Mouse (Mus musculus): ENCODE data around the gene Elfn2. TPM values are rescaled to one million over a fixed set of nuclear protein-coding genes. Genes with fewer than 3 reads are reported as not detected.

Gene Elfn2
- polyA plus RNA-seq, 1 experiment from 2014 or later, result 0.21 TPM

- H3K4me1 ChIP-seq, result 0 out of 2 replicates have a peak, but pooled peaks cover 5% of the 10 kb centered on the region
- no peak overlapping the region for H3K9ac ChIP-seq
- WGBS, result 34% methylated on average over 7 of the region's 7 CpGs
- H3K27ac ChIP-seq (replicated peaks), result no peak overlapping the region
- H3K4me2 ChIP-seq (replicated peaks), result no peak overlapping the region
- H3K36me3 ChIP-seq, result no peaks in the 10 kb centered on the region
- no peak for ATAC-seq (ENCODE audit: insufficient number of reproducible peaks, low FRiP score, low TSS enrichment, low read depth)
- no peak overlapping the region for H3K4me3 ChIP-seq (replicated peaks)
- H3K27me3 ChIP-seq, result 0 out of 2 replicates have a peak, but pooled peaks cover 4% of the 10 kb centered on the region
- no peaks in the 10 kb centered on the region for H3K9me3 ChIP-seq (replicated peaks)
Observed at GRCm38 (mm10) chr15:78635231-78635630, 83.3 kb downstream of the Elfn2 start.

DNA sequence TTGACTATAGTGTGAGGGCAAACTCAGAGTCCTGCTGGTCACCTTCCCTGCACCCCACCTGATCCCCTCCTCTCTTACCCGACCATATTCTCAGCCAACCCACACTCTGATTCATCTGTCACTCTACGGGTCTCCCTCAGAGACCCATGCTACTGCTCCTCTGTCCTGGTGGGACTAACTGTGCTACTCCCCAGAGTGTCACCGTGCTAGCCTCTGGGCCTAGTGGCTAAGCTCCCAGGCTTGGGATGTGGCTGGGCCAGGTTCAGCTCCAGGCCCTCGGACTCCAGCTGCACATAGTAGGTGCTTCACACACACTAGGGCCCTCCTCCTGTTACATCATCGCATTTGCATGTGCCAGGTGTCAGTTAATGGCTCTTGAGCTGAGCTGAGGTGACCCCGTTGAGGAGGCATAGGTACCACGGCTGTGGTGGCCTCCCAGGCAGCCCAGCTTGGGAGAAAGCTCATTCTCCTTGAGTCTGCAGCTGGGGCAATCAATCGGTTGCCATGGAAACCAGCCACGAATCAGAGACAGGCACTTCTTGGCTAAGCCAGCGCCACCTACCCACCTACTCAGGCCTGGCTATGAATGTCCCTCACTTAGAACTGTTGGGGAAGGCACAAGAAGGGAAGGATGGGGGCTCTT lies 84.4 kb downstream of the Elfn2 start:
- no peak overlapping the region for H3K4me2 ChIP-seq (replicated peaks)
- no peak overlapping the region for H3K27ac ChIP-seq (replicated peaks)
- ATAC-seq (ENCODE audit: insufficient number of reproducible peaks, low FRiP score, low TSS enrichment, low read depth), result no peak
- WGBS, result 35% methylated on average over 10 of the region's 10 CpGs
- 0 out of 2 replicates have a peak, but pooled peaks cover 5% of the 10 kb centered on the region for H3K4me1 ChIP-seq
- no peaks in the 10 kb centered on the region for H3K36me3 ChIP-seq
- H3K27me3 ChIP-seq, result 0 out of 2 replicates have a peak, but pooled peaks cover 4% of the 10 kb centered on the region
- H3K4me3 ChIP-seq (replicated peaks), result no peak overlapping the region
- H3K9ac ChIP-seq, result no peak overlapping the region
- no peaks in the 10 kb centered on the region for H3K9me3 ChIP-seq (replicated peaks)

- Histone ChIP-seq H3K27ac (replicated peaks) (no peak overlapping the region), H3K27me3 (0 out of 2 replicates have a peak, but pooled peaks cover 4% of the 10 kb centered on the region), H3K36me3 (no peaks in the 10 kb centered on the region), H3K4me1 (0 out of 2 replicates have a peak, but pooled peaks cover 2% of the 10 kb centered on the region), H3K9me3 (replicated peaks) (no peaks in the 10 kb centered on the region), H3K4me3 (replicated peaks) (no peak overlapping the region), H3K4me2 (replicated peaks) (no peak overlapping the region), H3K9ac (no peak overlapping the region)
- no peak for ATAC-seq (ENCODE audit: insufficient number of reproducible peaks, low FRiP score, low TSS enrichment, low read depth)
- 68% methylated on average over 5 of the region's 5 CpGs for WGBS
Observed at GRCm38 (mm10) chr15:78633413-78633812, 85.2 kb downstream of the Elfn2 start.

- no peak overlapping the region for H3K9ac ChIP-seq
- H3K4me3 ChIP-seq (replicated peaks), result no peak overlapping the region
- H3K36me3 ChIP-seq, result no peaks in the 10 kb centered on the region
- H3K4me1 ChIP-seq, result 0 out of 2 replicates have a peak, but pooled peaks cover 2% of the 10 kb centered on the region
- H3K4me2 ChIP-seq (replicated peaks), result no peak overlapping the region
- ATAC-seq (ENCODE audit: insufficient number of reproducible peaks, low FRiP score, low TSS enrichment, low read depth), result no peak
- 68% methylated on average over 2 of the region's 2 CpGs for WGBS
- H3K9me3 ChIP-seq (replicated peaks), result no peaks in the 10 kb centered on the region
- 0 out of 2 replicates have a peak, but pooled peaks cover 3% of the 10 kb centered on the region for H3K27me3 ChIP-seq
- H3K27ac ChIP-seq (replicated peaks), result no peak overlapping the region
Observed at GRCm38 (mm10) chr15:78632387-78632786, 86.2 kb downstream of the Elfn2 start.

GRCm38 (mm10) chr15:78626285-78626684 lies 92.3 kb downstream of the Elfn2 start:
- 82% methylated on average over 13 of the region's 13 CpGs for WGBS
- 0 out of 2 replicates have a peak, but pooled peaks cover 1% of the 10 kb centered on the region for H3K27me3 ChIP-seq

DNA sequence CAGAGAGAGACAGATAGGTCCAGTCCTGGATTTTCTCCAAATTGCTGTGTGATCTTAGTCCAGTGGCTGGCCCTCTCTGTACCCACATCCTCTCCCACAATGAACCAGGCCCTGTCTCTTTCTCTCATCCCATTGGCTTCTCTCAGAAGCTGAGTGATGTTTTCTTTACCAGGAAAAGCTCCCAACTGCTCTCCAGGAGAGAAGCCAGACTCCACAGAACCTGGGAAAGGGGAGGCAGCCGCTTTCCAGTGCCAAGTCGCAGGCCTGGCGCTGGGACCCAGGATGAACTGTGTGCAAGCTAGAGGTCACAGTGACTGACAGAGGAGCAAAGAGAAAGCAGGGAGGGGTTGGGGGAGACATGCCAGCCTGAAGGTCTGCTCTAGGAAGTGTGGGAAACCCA lies 93.6 kb downstream of the Elfn2 start:
- Histone ChIP-seq H3K4me2 (replicated peaks) (no peak overlapping the region), H3K27me3 (0 out of 2 replicates have a peak, but pooled peaks cover 11% of the 10 kb centered on the region), H3K9ac (no peak overlapping the region), H3K4me1 (peaks cover 14% of the 10 kb centered on the region; the same call in 1 of the 2 replicates), H3K9me3 (replicated peaks) (no peaks in the 10 kb centered on the region), H3K27ac (replicated peaks) (no peak overlapping the region), H3K4me3 (replicated peaks) (no peak overlapping the region), H3K36me3 (no peaks in the 10 kb centered on the region)
- ATAC-seq (ENCODE audit: insufficient number of reproducible peaks, low FRiP score, low TSS enrichment, low read depth), result no peak
- 78% methylated on average over 3 of the region's 3 CpGs for WGBS

More at GRCm38 (mm10) chr15:78626285-78626684, 92.3 kb downstream of the Elfn2 start:
- H3K4me3 ChIP-seq (replicated peaks), result no peak overlapping the region
- no peak overlapping the region for H3K4me2 ChIP-seq (replicated peaks)
- H3K36me3 ChIP-seq, result no peaks in the 10 kb centered on the region
- H3K4me1 ChIP-seq, result peaks cover 14% of the 10 kb centered on the region; the same call in 1 of the 2 replicates
- H3K9me3 ChIP-seq (replicated peaks), result no peaks in the 10 kb centered on the region
- no peak for ATAC-seq (ENCODE audit: insufficient number of reproducible peaks, low FRiP score, low TSS enrichment, low read depth)
- no peak overlapping the region for H3K27ac ChIP-seq (replicated peaks)
- H3K9ac ChIP-seq, result no peak overlapping the region

- WGBS, result 34% methylated on average over 13 of the region's 13 CpGs
- no peak overlapping the region for H3K9ac ChIP-seq
- no peak overlapping the region for H3K4me2 ChIP-seq (replicated peaks)
- H3K4me1 ChIP-seq, result peaks cover 14% of the 10 kb centered on the region; the same call in 1 of the 2 replicates
- no peaks in the 10 kb centered on the region for H3K9me3 ChIP-seq (replicated peaks)
- no peak overlapping the region for H3K4me3 ChIP-seq (replicated peaks)
- no peak for ATAC-seq (ENCODE audit: insufficient number of reproducible peaks, low FRiP score, low TSS enrichment, low read depth)
- H3K27ac ChIP-seq (replicated peaks), result 0 out of 2 replicates have a peak overlapping the region, but pooled peaks have one; percentile 8
- H3K36me3 ChIP-seq, result no peaks in the 10 kb centered on the region
- H3K27me3 ChIP-seq, result 0 out of 2 replicates have a peak, but pooled peaks cover 13% of the 10 kb centered on the region
Observed at GRCm38 (mm10) chr15:78624431-78624950, 94.1 kb downstream of the Elfn2 start.

DNA sequence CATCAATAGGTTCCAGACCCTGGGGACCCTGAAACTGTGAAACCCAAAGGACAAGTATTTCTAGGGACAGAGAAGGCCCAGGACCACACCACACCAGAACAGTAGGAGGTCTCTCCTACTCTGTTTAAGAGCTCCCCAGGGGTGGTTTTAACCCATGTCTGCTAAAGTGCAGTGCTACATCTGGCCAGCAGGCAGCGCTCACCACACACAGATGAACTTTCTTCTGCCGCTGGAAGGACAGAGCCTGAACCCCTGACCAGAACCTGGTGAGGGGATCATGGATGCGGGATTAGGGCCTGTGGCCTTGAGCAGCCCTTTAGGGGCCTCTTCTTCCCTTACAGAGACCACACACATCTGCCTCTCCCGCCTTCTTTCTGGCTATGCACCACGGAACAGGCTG lies 95.1 kb downstream of the Elfn2 start:
- H3K4me2 ChIP-seq (replicated peaks), result no peak overlapping the region
- H3K36me3 ChIP-seq, result no peaks in the 10 kb centered on the region
- no peak overlapping the region for H3K27ac ChIP-seq (replicated peaks)
- no peak overlapping the region for H3K4me3 ChIP-seq (replicated peaks)
- ATAC-seq (ENCODE audit: insufficient number of reproducible peaks, low FRiP score, low TSS enrichment, low read depth), result no peak
- peaks cover 14% of the 10 kb centered on the region; the same call in 1 of the 2 replicates for H3K4me1 ChIP-seq
- WGBS, result 10% methylated on average over 5 of the region's 5 CpGs
- H3K9ac ChIP-seq, result no peak overlapping the region
- H3K9me3 ChIP-seq (replicated peaks), result no peaks in the 10 kb centered on the region
- H3K27me3 ChIP-seq, result 0 out of 2 replicates have a peak, but pooled peaks cover 13% of the 10 kb centered on the region

Other genes with a start within 250 kb of the Elfn2 start
- gene Il2rb, start 223.5 kb downstream of the Elfn2 start, polyA plus RNA-seq (2015; fragmentation: Nextera tagmentation; extraction: Ambion mirVana), result 0.24 and 0.41 TPM in 2 replicates
- 64.2 and 65.9 TPM in 2 replicates for gene C1qtnf6, start 187.4 kb downstream of the Elfn2 start, polyA plus RNA-seq (2015; fragmentation: Nextera tagmentation; extraction: Ambion mirVana)
- not detected in 2 replicates for gene Sstr3, start 174.1 kb downstream of the Elfn2 start, polyA plus RNA-seq (2015; fragmentation: Nextera tagmentation; extraction: Ambion mirVana)
- 34.6 and 37.1 TPM in 2 replicates for gene Rac2, start 146.0 kb downstream of the Elfn2 start, polyA plus RNA-seq (2015; fragmentation: Nextera tagmentation; extraction: Ambion mirVana)
- gene Cyth4, start 121.7 kb downstream of the Elfn2 start, polyA plus RNA-seq (2015; fragmentation: Nextera tagmentation; extraction: Ambion mirVana), result 13.8 and 14.3 TPM in 2 replicates
- 21.3 and 22.8 TPM in 2 replicates for gene Mfng, start 54.7 kb upstream of the Elfn2 start, polyA plus RNA-seq (2015; fragmentation: Nextera tagmentation; extraction: Ambion mirVana)
- gene Card10, start 84.3 kb upstream of the Elfn2 start, polyA plus RNA-seq (2015; fragmentation: Nextera tagmentation; extraction: Ambion mirVana), result 4.3 TPM in 2 replicates
- 41.5 and 43.8 TPM in 2 replicates for gene Cdc42ep1, start 123.9 kb upstream of the Elfn2 start, polyA plus RNA-seq (2015; fragmentation: Nextera tagmentation; extraction: Ambion mirVana)
- gene Lgals2, start 136.8 kb upstream of the Elfn2 start, polyA plus RNA-seq (2015; fragmentation: Nextera tagmentation; extraction: Ambion mirVana), result 1.0 TPM in 2 replicates
- 56.0 and 62.0 TPM in 2 replicates for gene Gga1, start 158.4 kb upstream of the Elfn2 start, polyA plus RNA-seq (2015; fragmentation: Nextera tagmentation; extraction: Ambion mirVana)
- gene Gm49510, start 180.9 kb upstream of the Elfn2 start, polyA plus RNA-seq (2015; fragmentation: Nextera tagmentation; extraction: Ambion mirVana), result 0.71 and 0.85 TPM in 2 replicates
- gene Sh3bp1, start 181.0 kb upstream of the Elfn2 start, polyA plus RNA-seq (2015; fragmentation: Nextera tagmentation; extraction: Ambion mirVana), result 56.7 and 68.1 TPM in 2 replicates
- gene Pdxp, start 195.1 kb upstream of the Elfn2 start, polyA plus RNA-seq (2015; fragmentation: Nextera tagmentation; extraction: Ambion mirVana), result 17.3 and 19.9 TPM in 2 replicates
- 2,635 and 2,725 TPM in 2 replicates for gene Lgals1, start 208.0 kb upstream of the Elfn2 start, polyA plus RNA-seq (2015; fragmentation: Nextera tagmentation; extraction: Ambion mirVana)
- 52.7 and 53.7 TPM in 2 replicates for gene Nol12, start 216.2 kb upstream of the Elfn2 start, polyA plus RNA-seq (2015; fragmentation: Nextera tagmentation; extraction: Ambion mirVana)
- 54.6 and 61.4 TPM in 2 replicates for gene Triobp, start 229.0 kb upstream of the Elfn2 start, polyA plus RNA-seq (2015; fragmentation: Nextera tagmentation; extraction: Ambion mirVana)